Mouse (Mus musculus) kidney, embryonic 16.5 days (tissue): ENCODE measurements around the gene Tpsab1. TPM values are rescaled to one million over a fixed set of nuclear protein-coding genes. Genes with fewer than 3 reads are reported as not detected.

Experiments used
- polyA plus RNA-seq: library from polyadenylated mRNA; unstranded; fragments of >200 nt; fragmentation: Nextera tagmentation; extraction: Ambion mirVana; gene quantifications from 2 replicates; pipeline ENCODE4 v1.2.1, GENCODE M21; 2015

Tpsab1 gene
- polyA plus RNA-seq, 1 experiment from 2014 or later, result 0.49 TPM

Other genes with a start within 250 kb of the Tpsab1 start
- gene Telo2, start 229.6 kb downstream of the Tpsab1 start, polyA plus RNA-seq, result 49.5 and 53.4 TPM in 2 replicates
- not detected in 2 replicates for gene Ptx4, start 224.8 kb downstream of the Tpsab1 start, polyA plus RNA-seq
- gene Clcn7, start 212.2 kb downstream of the Tpsab1 start, polyA plus RNA-seq, result 23.2 and 26.8 TPM in 2 replicates
- not detected in 2 replicates for gene Ccdc154, start 183.1 kb downstream of the Tpsab1 start, polyA plus RNA-seq
- gene Gm38655, start 170.1 kb downstream of the Tpsab1 start, polyA plus RNA-seq, result not detected in 2 replicates
- 34.4 and 35.6 TPM in 2 replicates for gene BC003965, start 161.0 kb downstream of the Tpsab1 start, polyA plus RNA-seq
- 10.4 and 10.9 TPM in 2 replicates for gene Unkl, start 157.2 kb downstream of the Tpsab1 start, polyA plus RNA-seq
- gene Gnptg, start 105.4 kb downstream of the Tpsab1 start, polyA plus RNA-seq, result 51.2 and 56.6 TPM in 2 replicates
- 49.7 and 51.6 TPM in 2 replicates for gene Tsr3, start 105.4 kb downstream of the Tpsab1 start, polyA plus RNA-seq
- 2.0 and 2.3 TPM in 2 replicates for gene Baiap3, start 89.2 kb downstream of the Tpsab1 start, polyA plus RNA-seq
- gene Ube2i, start 70.9 kb downstream of the Tpsab1 start, polyA plus RNA-seq, result 611 and 640 TPM in 2 replicates
- 0.30 TPM in 1 of 2 replicates, not detected in the other for gene Prss34, start 47.2 kb downstream of the Tpsab1 start, polyA plus RNA-seq
- gene Prss28, start 36.9 kb downstream of the Tpsab1 start, polyA plus RNA-seq, result not detected in 2 replicates
- not detected in 2 replicates for gene Prss29, start 26.9 kb downstream of the Tpsab1 start, polyA plus RNA-seq
- 2.0 and 2.2 TPM in 2 replicates for gene Tpsb2, start 20.7 kb upstream of the Tpsab1 start, polyA plus RNA-seq
- 0.25 TPM in 1 of 2 replicates, not detected in the other for gene Tpsg1, start 23.7 kb upstream of the Tpsab1 start, polyA plus RNA-seq
- gene Cacna1h, start 88.2 kb upstream of the Tpsab1 start, polyA plus RNA-seq, result 3.3 and 3.5 TPM in 2 replicates
- gene Tekt4, start 109.1 kb upstream of the Tpsab1 start, polyA plus RNA-seq, result not detected in 2 replicates
- gene Sstr5, start 151.7 kb upstream of the Tpsab1 start, polyA plus RNA-seq, result 0.13 TPM in 1 of 2 replicates, not detected in the other
- gene Sox8, start 225.1 kb upstream of the Tpsab1 start, polyA plus RNA-seq, result 3.3 and 5.3 TPM in 2 replicates
- gene Lmf1, start 233.5 kb upstream of the Tpsab1 start, polyA plus RNA-seq, result 32.7 and 35.4 TPM in 2 replicates